Mouse (Mus musculus) lung, embryonic 14.5 days (tissue): ENCODE data around the gene Capza1. TPM values are rescaled to one million over a fixed set of nuclear protein-coding genes. Genes with fewer than 3 reads are reported as not detected.
"Not testable (repeated sequence)": the region's sequence is repeated elsewhere in the genome, so short reads cannot be mapped to it uniquely, and the experiment has no call there.

Experiments used
- ATAC-seq: fragments of 200-750 bp; cut with Nextera tagmentation; 2 replicates; pipeline ENCODE4 v1.8.0; 2017; ENCODE audit warnings: mild to moderate bottlenecking, moderate TSS enrichment, moderate library complexity; ENCODE audit not compliant: insufficient read depth
- DNase-seq: peaks from one replicate; pipeline ENCODE4 v3.0.0-alpha.2; 2015
- H3K27ac ChIP-seq: fragments of 300-500 bp; sonication (generic); 2 replicates; pipeline ENCODE4 v1.5.1; 2014; ENCODE audit warnings: low read depth, mild to moderate bottlenecking, moderate library complexity
- H3K27me3 ChIP-seq: fragments of 300-500 bp; sonication (generic); 2 replicates; pipeline ENCODE4 v1.6.1; 2014; ENCODE audit warnings: low read length, control low read depth; ENCODE audit not compliant: insufficient read depth
- H3K36me3 ChIP-seq: fragments of 300-500 bp; sonication (generic); 2 replicates; pipeline ENCODE4 v1.6.1; 2014; ENCODE audit warnings: control low read depth; ENCODE audit not compliant: insufficient read depth
- H3K4me1 ChIP-seq: fragments of 300-500 bp; sonication (generic); 2 replicates; pipeline ENCODE4 v1.6.1; 2014; ENCODE audit warnings: antibody characterized with exemption, control low read depth; ENCODE audit not compliant: insufficient read depth
- H3K4me2 ChIP-seq: fragments of 300-500 bp; sonication (generic); 2 replicates; pipeline ENCODE4 v1.6.1; 2014; ENCODE audit warnings: mild to moderate bottlenecking
- H3K4me3 ChIP-seq: fragments of 300-500 bp; sonication (generic); 2 replicates; pipeline ENCODE4 v1.5.1; 2014; ENCODE audit warnings: low read depth, low read length
- H3K9ac ChIP-seq: fragments of 300-500 bp; sonication (generic); 2 replicates; pipeline ENCODE4 v1.6.1; 2014
- H3K9me3 ChIP-seq: fragments of 300-500 bp; sonication (generic); 2 replicates; pipeline ENCODE4 v1.6.1; 2016; ENCODE audit warnings: low read depth, low read length, control low read depth
- CTCF ChIP-seq: IDR thresholded peaks from 2 replicates; pipeline ENCODE4 v1.5.1; 2016; ENCODE audit warnings: antibody characterized with exemption, low read depth
- WGBS: fragments of 180-500 bp; shearing (Covaris S2); extraction: QIAGEN DNeasy Blood & Tissue Kit; methylation state at CpG from one replicate; pipeline ENCODE4 v1.1.7; 2014; 5-methylcytosine and 5-hydroxymethylcytosine counted together
- polyA plus RNA-seq: library from polyadenylated mRNA; unstranded; fragments of >200 nt; fragmentation: Nextera tagmentation; extraction: Ambion mirVana; gene quantifications from 2 replicates; pipeline ENCODE4 v1.2.1, GENCODE M21; 2014

Capza1 gene
- polyA plus RNA-seq, 1 experiment from 2014 or later: 236 TPM

GRCm38 (mm10) chr3:104817991-104818748, 46.1 kb downstream of the Capza1 start, which contains the start of gene Mov10:
Gene Mov10 (minus strand): TSS chr3:104818563.
- under 1% methylated on average over 37 of the region's 40 CpGs for WGBS
- Histone ChIP-seq H3K4me2 (peak within 1 kb of the TSS; percentile 67), H3K4me3 (peak within 1 kb of the TSS; percentile 89), H3K36me3 (peaks cover 21% of the 10 kb centered on the region; the same call in 1 of the 2 replicates), H3K27ac (peak within 1 kb of the TSS; percentile 98), H3K9me3 (no peaks in the 10 kb centered on the region), H3K4me1 (peaks cover 14% of the 10 kb centered on the region; the same call in 1 of the 2 replicates), H3K9ac (peak within 1 kb of the TSS; percentile 95), H3K27me3 (no peaks in the 10 kb centered on the region)
- TF ChIP-seq CTCF: no peak
- peak; percentile 93 for DNase-seq
- peak; percentile 88 for ATAC-seq

- H3K9ac ChIP-seq: peak overlapping the region; percentile 95
- peak overlapping the region; percentile 89 for H3K4me3 ChIP-seq
- H3K36me3 ChIP-seq: peaks cover 21% of the 10 kb centered on the region; the same call in 1 of the 2 replicates
- DNase-seq (peak; percentile 70), ATAC-seq (peak; percentile 73)
- peaks cover 14% of the 10 kb centered on the region; the same call in 1 of the 2 replicates for H3K4me1 ChIP-seq
- under 1% methylated on average over 46 of the region's 46 CpGs for WGBS
- no peaks in the 10 kb centered on the region for H3K27me3 ChIP-seq
- TF ChIP-seq CTCF: no peak
- H3K27ac ChIP-seq: peak overlapping the region; percentile 98
- H3K4me2 ChIP-seq: peak overlapping the region; percentile 67
- no peaks in the 10 kb centered on the region for H3K9me3 ChIP-seq
Observed at GRCm38 (mm10) chr3:104817481-104817990, 46.8 kb downstream of the Capza1 start.

GRCm38 (mm10) chr3:104816130-104816529, 48.2 kb downstream of the Capza1 start:
- H3K4me2 ChIP-seq: peak overlapping the region; percentile 67
- no peaks in the 10 kb centered on the region for H3K9me3 ChIP-seq
- peak overlapping the region; percentile 89; the same call in 1 of the 2 replicates for H3K4me3 ChIP-seq
- 87% methylated on average over 7 of the region's 7 CpGs for WGBS
- no peak overlapping the region for H3K27ac ChIP-seq
- no peaks in the 10 kb centered on the region for H3K27me3 ChIP-seq
- peaks cover 14% of the 10 kb centered on the region; the same call in 1 of the 2 replicates for H3K4me1 ChIP-seq
- TF ChIP-seq CTCF: no peak
- ATAC-seq (no peak), DNase-seq (no peak)
- H3K36me3 ChIP-seq: peaks cover 17% of the 10 kb centered on the region; the same call in 1 of the 2 replicates
- no peak overlapping the region for H3K9ac ChIP-seq

- 81% methylated on average over 2 of the region's 2 CpGs for WGBS
Observed at GRCm38 (mm10) chr3:104815346-104815745, 49.0 kb downstream of the Capza1 start.

GRCm38 (mm10) chr3:104814746-104815145, 49.6 kb downstream of the Capza1 start:
- no peak overlapping the region for H3K4me2 ChIP-seq
- no peaks in the 10 kb centered on the region for H3K27me3 ChIP-seq
- TF ChIP-seq CTCF: no peak
- ATAC-seq: no peak
- WGBS: 97% methylated on average over 1 of the region's 1 CpGs
- peaks cover 8% of the 10 kb centered on the region; the same call in 1 of the 2 replicates for H3K36me3 ChIP-seq
- H3K9me3 ChIP-seq: no peaks in the 10 kb centered on the region
- no peak for DNase-seq
- H3K9ac ChIP-seq: no peak overlapping the region
- H3K27ac ChIP-seq: no peak overlapping the region
- no peak overlapping the region for H3K4me3 ChIP-seq
- H3K4me1 ChIP-seq: peaks cover 14% of the 10 kb centered on the region; the same call in 1 of the 2 replicates

More at GRCm38 (mm10) chr3:104815346-104815745, 49.0 kb downstream of the Capza1 start:
- H3K4me3 ChIP-seq: no peak overlapping the region
- no peak overlapping the region for H3K27ac ChIP-seq
- no peak for TF ChIP-seq CTCF
- no peaks in the 10 kb centered on the region for H3K27me3 ChIP-seq
- peaks cover 9% of the 10 kb centered on the region; the same call in 1 of the 2 replicates for H3K36me3 ChIP-seq
- DNase-seq (no peak), ATAC-seq (no peak)
- H3K4me1 ChIP-seq: peaks cover 14% of the 10 kb centered on the region; the same call in 1 of the 2 replicates
- no peaks in the 10 kb centered on the region for H3K9me3 ChIP-seq
- H3K9ac ChIP-seq: no peak overlapping the region
- H3K4me2 ChIP-seq: no peak overlapping the region

- not testable (repeated sequence) for H3K4me1 ChIP-seq, ATAC-seq, H3K27ac ChIP-seq, H3K4me2 ChIP-seq, H3K27me3 ChIP-seq, H3K4me3 ChIP-seq, H3K36me3 ChIP-seq, DNase-seq, H3K9ac ChIP-seq, H3K9me3 ChIP-seq
- 94% methylated on average over 6 of the region's 7 CpGs for WGBS
Observed at GRCm38 (mm10) chr3:104813227-104813626, 51.1 kb downstream of the Capza1 start.

GRCm38 (mm10) chr3:104812254-104812653, 52.1 kb downstream of the Capza1 start:
- Histone ChIP-seq H3K4me1 (0 out of 2 replicates have a peak, but pooled peaks cover 9% of the 10 kb centered on the region), H3K36me3 (peaks cover 8% of the 10 kb centered on the region; the same call in 1 of the 2 replicates), H3K4me3 (no peak overlapping the region), H3K27me3 (no peaks in the 10 kb centered on the region), H3K27ac (no peak overlapping the region), H3K4me2 (no peak overlapping the region), H3K9ac (no peak overlapping the region), H3K9me3 (no peaks in the 10 kb centered on the region)
- WGBS: 76% methylated on average over 4 of the region's 4 CpGs
- DNase-seq (no peak), ATAC-seq (no peak)
- no peak for TF ChIP-seq CTCF
